Mouse (Mus musculus) stomach, embryonic 14.5 days (tissue): ENCODE measurements around the gene Lin9. TPM values are rescaled to one million over a fixed set of nuclear protein-coding genes. Genes with fewer than 3 reads are reported as not detected.

Experiments used
- ATAC-seq: fragments of 200-750 bp; cut with Nextera tagmentation; 2 replicates; pipeline ENCODE4 v1.8.0; 2017; ENCODE audit warnings: low read depth, moderate TSS enrichment; ENCODE audit not compliant: insufficient number of reproducible peaks, insufficient read depth, low FRiP score
- H3K27ac ChIP-seq: fragments of 300-500 bp; sonication (generic); 2 replicates; pipeline ENCODE4 v1.5.1; 2014; ENCODE audit warnings: mild to moderate bottlenecking, low read length, moderate library complexity, mixed read lengths
- H3K27me3 ChIP-seq: fragments of 300-500 bp; sonication (generic); 2 replicates; pipeline ENCODE4 v1.6.1; 2014; ENCODE audit warnings: low read length, control low read depth, mixed read lengths; ENCODE audit not compliant: control insufficient read depth, insufficient read depth
- H3K36me3 ChIP-seq: fragments of 300-500 bp; sonication (generic); 2 replicates; pipeline ENCODE4 v1.6.1; 2014; ENCODE audit warnings: mild to moderate bottlenecking, control low read depth, low read length, moderate library complexity, mixed read lengths; ENCODE audit not compliant: control insufficient read depth, insufficient read depth
- H3K4me1 ChIP-seq: fragments of 300-500 bp; sonication (generic); 2 replicates; pipeline ENCODE4 v1.6.1; 2014; ENCODE audit warnings: low read length, control low read depth, mixed read lengths; ENCODE audit not compliant: control insufficient read depth, insufficient read depth
- H3K4me2 ChIP-seq: fragments of 300-500 bp; sonication (generic); replicated peaks from 2 replicates; pipeline ENCODE4 v1.6.1; 2014; ENCODE audit warnings: low read depth, low read length, control low read depth
- H3K4me3 ChIP-seq: fragments of 300-500 bp; sonication (generic); 2 replicates; pipeline ENCODE4 v1.5.1; 2014; ENCODE audit warnings: low read depth, low read length, control low read depth
- H3K9ac ChIP-seq: fragments of 300-500 bp; sonication (generic); replicated peaks from 2 replicates; pipeline ENCODE4 v1.6.1; 2014; ENCODE audit warnings: low read depth, mild to moderate bottlenecking, control low read depth, low read length, moderate library complexity, mixed read lengths
- H3K9me3 ChIP-seq: fragments of 300-500 bp; sonication (generic); 2 replicates; pipeline ENCODE4 v1.6.1; 2016; ENCODE audit warnings: low read depth, low read length, control low read depth; ENCODE audit not compliant: control insufficient read depth
- WGBS: fragments of 180-500 bp; shearing (Covaris S2); extraction: QIAGEN DNeasy Blood & Tissue Kit; methylation state at CpG from one replicate; pipeline ENCODE4 v1.1.7; 2014; 5-methylcytosine and 5-hydroxymethylcytosine counted together
- polyA plus RNA-seq: library from polyadenylated mRNA; unstranded; fragments of >200 nt; fragmentation: Nextera tagmentation; extraction: Ambion mirVana; gene quantifications from 2 replicates; pipeline ENCODE4 v1.2.1, GENCODE M21; 2014

The Lin9 gene
- polyA plus RNA-seq, 1 experiment from 2014 or later, result 18.9 TPM

- H3K4me1 ChIP-seq, result no peaks in the 10 kb centered on the region
- H3K9me3 ChIP-seq, result no peaks in the 10 kb centered on the region
- ATAC-seq, result no peak
- no peak overlapping the region for H3K9ac ChIP-seq
- no peak overlapping the region for H3K4me3 ChIP-seq
- H3K36me3 ChIP-seq, result peaks cover 29% of the 10 kb centered on the region
- peaks cover 6% of the 10 kb centered on the region; the same call in 1 of the 2 replicates for H3K27me3 ChIP-seq
- no peak overlapping the region for H3K27ac ChIP-seq
- no peak overlapping the region for H3K4me2 ChIP-seq
- WGBS, result 88% methylated on average over 7 of the region's 7 CpGs
Measured at GRCm38 (mm10) chr1:180691284-180691683, 50.3 kb downstream of the Lin9 start.

- Histone ChIP-seq H3K27ac (no peak within 1 kb of the TSS), H3K9me3 (no peaks in the 10 kb centered on the region), H3K36me3 (no peaks in the 10 kb centered on the region), H3K9ac (peak within 1 kb of the TSS; percentile 28; the same call in 1 of the 2 replicates), H3K4me3 (peak within 1 kb of the TSS; percentile 48), H3K4me2 (peak within 1 kb of the TSS; percentile 67), H3K27me3 (peaks cover 29% of the 10 kb centered on the region; the same call in 1 of the 2 replicates), H3K4me1 (no peaks in the 10 kb centered on the region)
- ATAC-seq, result 0 out of 2 replicates have a peak, but pooled peaks have one; percentile 46
- WGBS, result under 1% methylated on average over 71 of the region's 79 CpGs
Measured at GRCm38 (mm10) chr1:180696626-180697352, 55.8 kb downstream of the Lin9 start, which contains the start of gene Mixl1. Gene Mixl1, minus strand, starts transcription at chr1:180697034.

GRCm38 (mm10) chr1:180698063-180698462 lies 57.1 kb downstream of the Lin9 start:
- Histone ChIP-seq H3K27ac (no peak overlapping the region), H3K9me3 (no peaks in the 10 kb centered on the region), H3K27me3 (peaks cover 29% of the 10 kb centered on the region; the same call in 1 of the 2 replicates), H3K36me3 (no peaks in the 10 kb centered on the region), H3K9ac (no peak overlapping the region), H3K4me3 (no peak overlapping the region), H3K4me2 (no peak overlapping the region), H3K4me1 (no peaks in the 10 kb centered on the region)
- WGBS, result 55% methylated on average over 5 of the region's 5 CpGs
- no peak for ATAC-seq

GRCm38 (mm10) chr1:180703400-180703799 lies 62.5 kb downstream of the Lin9 start:
- Histone ChIP-seq H3K9me3 (no peaks in the 10 kb centered on the region), H3K4me1 (no peaks in the 10 kb centered on the region), H3K27ac (no peak overlapping the region), H3K36me3 (no peaks in the 10 kb centered on the region), H3K27me3 (peaks cover 6% of the 10 kb centered on the region; the same call in 1 of the 2 replicates), H3K4me2 (0 out of 2 replicates have a peak overlapping the region, but pooled peaks have one; percentile 18), H3K4me3 (no peak overlapping the region), H3K9ac (no peak overlapping the region)
- 28% methylated on average over 6 of the region's 6 CpGs for WGBS
- no peak for ATAC-seq

- ATAC-seq, result no peak
- 36% methylated on average over 3 of the region's 3 CpGs for WGBS
Measured at GRCm38 (mm10) chr1:180707368-180707767, 66.4 kb downstream of the Lin9 start.

GRCm38 (mm10) chr1:180707813-180708212 lies 66.9 kb downstream of the Lin9 start:
- H3K27ac ChIP-seq, result no peak overlapping the region
- H3K36me3 ChIP-seq, result no peaks in the 10 kb centered on the region
- no peaks in the 10 kb centered on the region for H3K27me3 ChIP-seq
- no peak overlapping the region for H3K4me3 ChIP-seq
- no peaks in the 10 kb centered on the region for H3K9me3 ChIP-seq
- H3K4me2 ChIP-seq, result no peak overlapping the region
- WGBS, result 58% methylated on average over 3 of the region's 3 CpGs
- H3K9ac ChIP-seq, result no peak overlapping the region
- no peak for ATAC-seq
- H3K4me1 ChIP-seq, result no peaks in the 10 kb centered on the region

More at GRCm38 (mm10) chr1:180707368-180707767, 66.4 kb downstream of the Lin9 start:
- Histone ChIP-seq H3K27me3 (no peaks in the 10 kb centered on the region), H3K27ac (no peak overlapping the region), H3K4me2 (no peak overlapping the region), H3K4me3 (no peak overlapping the region), H3K36me3 (no peaks in the 10 kb centered on the region), H3K9me3 (no peaks in the 10 kb centered on the region), H3K9ac (no peak overlapping the region), H3K4me1 (no peaks in the 10 kb centered on the region)

- H3K4me2 ChIP-seq, result no peak overlapping the region
- H3K9ac ChIP-seq, result no peak overlapping the region
- 61% methylated on average over 14 of the region's 14 CpGs for WGBS
- no peak overlapping the region for H3K27ac ChIP-seq
- H3K4me3 ChIP-seq, result no peak overlapping the region
- no peaks in the 10 kb centered on the region for H3K4me1 ChIP-seq
- H3K27me3 ChIP-seq, result no peaks in the 10 kb centered on the region
- no peaks in the 10 kb centered on the region for H3K9me3 ChIP-seq
- no peak for ATAC-seq
- no peaks in the 10 kb centered on the region for H3K36me3 ChIP-seq
Measured at GRCm38 (mm10) chr1:180708935-180709776, 68.2 kb downstream of the Lin9 start.

- Histone ChIP-seq H3K36me3 (no peaks in the 10 kb centered on the region), H3K9me3 (no peaks in the 10 kb centered on the region), H3K4me1 (no peaks in the 10 kb centered on the region), H3K4me3 (no peak overlapping the region), H3K27me3 (no peaks in the 10 kb centered on the region), H3K4me2 (no peak overlapping the region), H3K27ac (no peak overlapping the region), H3K9ac (no peak overlapping the region)
- ATAC-seq, result no peak
- WGBS, result 80% methylated on average over 5 of the region's 5 CpGs
Measured at GRCm38 (mm10) chr1:180718756-180719155, 77.8 kb downstream of the Lin9 start.
